Mouse (Mus musculus): ENCODE results near the gene Gm42674. TPM values are rescaled to one million over a fixed set of nuclear protein-coding genes. Genes with fewer than 3 reads are reported as not detected.

The Gm42674 gene
- total RNA-seq, 2 experiments from 2014 or later: not detected

- DNase-seq: no peak
These were observed 3.5 kb upstream of the Gm42674 start for GRCm38 (mm10) chr3:90598212-90598611.

DNA sequence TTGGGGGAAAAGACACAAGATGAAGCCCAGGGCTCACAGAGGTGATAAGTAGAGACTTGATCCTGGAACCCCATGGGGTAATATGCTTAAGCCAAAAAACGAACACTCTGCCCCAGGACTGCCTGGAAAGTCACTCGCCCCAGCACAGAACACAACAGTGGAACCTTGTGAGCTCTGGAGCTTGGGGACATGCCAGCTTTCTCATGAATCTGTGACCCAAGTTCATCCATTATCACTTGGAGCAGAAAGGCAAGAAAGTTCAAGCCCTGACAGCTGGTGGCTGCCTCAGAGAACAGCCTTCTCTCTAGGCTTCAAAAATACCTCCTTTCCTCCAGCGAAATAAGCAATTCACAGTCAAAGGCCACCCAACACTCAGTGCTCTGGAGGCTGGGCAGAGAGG, 2.3 kb upstream of the Gm42674 start:
- no peak for DNase-seq

GRCm38 (mm10) chr3:90600036-90600435, 1.7 kb upstream of the Gm42674 start:
- DNase-seq: no peak

DNA sequence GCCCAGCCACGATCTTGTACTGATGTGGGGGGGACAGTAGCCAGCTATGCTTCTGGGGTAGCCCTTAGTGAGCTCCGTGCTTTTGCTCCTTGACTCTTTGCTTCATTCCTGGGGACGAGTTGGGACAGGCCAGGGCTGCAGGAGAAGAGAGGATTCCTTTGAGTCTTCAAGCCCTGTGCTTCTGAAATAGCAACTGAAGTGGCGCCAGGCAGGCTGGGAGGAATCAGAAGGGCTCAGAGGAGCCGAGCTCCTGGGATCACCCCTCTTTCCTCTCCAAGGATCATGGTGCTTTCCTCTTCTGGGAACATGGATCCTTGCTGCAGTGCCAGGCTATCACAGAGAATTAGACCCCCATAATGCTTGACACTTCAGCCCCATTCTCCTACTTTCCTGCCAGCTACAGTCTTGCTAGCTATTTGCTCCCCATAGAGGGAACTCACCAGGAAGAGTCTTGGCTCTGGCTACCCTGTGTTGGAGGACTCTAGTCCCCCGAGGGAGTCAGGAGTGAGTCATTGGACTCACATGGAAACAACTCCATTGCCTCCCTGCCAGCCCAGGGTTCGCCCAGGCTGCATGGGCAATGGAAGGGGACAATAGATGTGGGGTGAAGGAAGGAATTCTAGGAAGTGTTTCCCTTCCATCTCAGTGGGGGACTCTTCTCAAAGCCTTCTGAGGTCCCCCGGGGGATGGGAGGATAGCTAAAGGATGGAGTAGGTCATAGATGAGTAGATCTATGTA, 1.1 kb upstream of the Gm42674 start:
- peak in 1 of 2 experiments; percentile 32 for DNase-seq

- DNase-seq: no peak
These were observed 1.9 kb downstream of the Gm42674 start, which contains the start of gene S100a4 for GRCm38 (mm10) chr3:90603623-90604022. S100a4 (plus strand) TSS chr3:90603771.

GRCm38 (mm10) chr3:90604416-90604815, 2.7 kb downstream of the Gm42674 start:
- DNase-seq: peak; percentile 87 to 89

DNA sequence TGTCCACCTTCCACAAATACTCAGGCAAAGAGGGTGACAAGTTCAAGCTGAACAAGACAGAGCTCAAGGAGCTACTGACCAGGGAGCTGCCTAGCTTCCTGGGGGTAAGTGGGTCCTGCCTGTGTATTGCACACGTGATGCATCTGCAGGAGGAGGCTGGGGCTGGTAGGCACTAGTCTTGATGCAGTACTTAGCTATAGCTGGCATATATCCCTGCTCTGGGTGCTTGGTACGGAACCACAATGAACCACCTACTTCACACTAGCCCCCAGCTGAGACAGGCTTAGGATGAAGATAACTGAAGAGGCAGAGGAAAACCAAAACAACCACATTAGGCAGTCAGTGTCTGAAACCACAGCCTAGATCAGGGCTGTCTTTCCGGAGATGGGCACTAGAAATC, 3.3 kb downstream of the Gm42674 start:
- no peak for DNase-seq

DNA sequence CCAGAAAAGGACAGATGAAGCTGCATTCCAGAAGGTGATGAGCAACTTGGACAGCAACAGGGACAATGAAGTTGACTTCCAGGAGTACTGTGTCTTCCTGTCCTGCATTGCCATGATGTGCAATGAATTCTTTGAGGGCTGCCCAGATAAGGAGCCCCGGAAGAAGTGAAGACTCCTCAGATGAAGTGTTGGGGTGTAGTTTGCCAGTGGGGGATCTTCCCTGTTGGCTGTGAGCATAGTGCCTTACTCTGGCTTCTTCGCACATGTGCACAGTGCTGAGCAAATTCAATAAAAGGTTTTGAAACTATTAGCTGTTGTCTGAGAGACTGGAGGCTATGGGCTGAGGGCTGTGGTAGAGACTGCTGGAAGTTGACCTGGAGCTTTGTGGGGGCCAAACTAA, 4.0 kb downstream of the Gm42674 start:
- DNase-seq: no peak

DNA sequence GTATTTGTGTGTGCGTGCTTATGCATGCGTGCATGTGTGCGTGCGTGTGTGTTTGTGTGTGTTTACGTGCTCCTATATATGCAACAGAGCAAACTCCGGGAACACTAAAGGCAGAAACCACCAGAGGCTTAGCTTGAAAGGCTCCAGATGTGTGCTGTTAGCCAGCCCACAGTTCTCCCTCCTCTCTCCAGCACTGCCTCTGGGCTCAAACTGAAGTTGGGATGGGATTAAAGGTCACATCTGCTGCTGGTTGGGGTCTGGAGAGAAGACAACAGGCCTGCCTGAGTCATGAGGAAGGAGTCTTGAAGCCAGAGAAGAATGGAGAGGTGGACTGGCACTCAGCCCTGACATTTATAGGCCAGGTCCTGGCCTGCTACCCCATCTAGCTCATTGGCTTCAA, 4.5 kb downstream of the Gm42674 start:
- no peak for DNase-seq

- no peak for DNase-seq
These were observed 5.7 kb downstream of the Gm42674 start for GRCm38 (mm10) chr3:90607361-90607760.

DNA sequence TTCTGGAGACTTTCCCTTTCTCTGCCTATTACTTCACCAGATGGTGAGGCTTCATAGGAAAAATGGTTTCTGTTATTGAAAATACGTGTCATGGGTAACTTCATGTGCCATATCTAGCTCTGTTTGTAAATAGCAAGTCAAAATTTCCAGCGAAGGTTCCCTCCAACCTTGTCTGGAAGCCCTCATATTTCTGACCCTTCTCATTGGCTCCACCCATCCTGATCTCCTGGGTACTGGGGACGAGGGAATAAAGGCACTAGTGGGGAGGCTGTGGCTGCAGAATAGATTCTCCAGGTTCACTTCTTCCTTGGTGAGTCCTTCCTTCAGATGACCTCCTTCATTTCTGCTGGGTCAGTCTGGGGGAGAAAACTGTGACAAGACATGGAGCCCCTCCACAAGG, 6.5 kb downstream of the Gm42674 start, which contains the start of gene S100a5:
Gene S100a5 (plus strand): TSS at position 301 of the 400 bp plus-strand sequence.
- no peak for DNase-seq

- DNase-seq: no peak
These were observed 7.4 kb downstream of the Gm42674 start for GRCm38 (mm10) chr3:90609102-90609501.

- DNase-seq: no peak
These were observed 9.8 kb downstream of the Gm42674 start for GRCm38 (mm10) chr3:90611494-90611893.

DNA sequence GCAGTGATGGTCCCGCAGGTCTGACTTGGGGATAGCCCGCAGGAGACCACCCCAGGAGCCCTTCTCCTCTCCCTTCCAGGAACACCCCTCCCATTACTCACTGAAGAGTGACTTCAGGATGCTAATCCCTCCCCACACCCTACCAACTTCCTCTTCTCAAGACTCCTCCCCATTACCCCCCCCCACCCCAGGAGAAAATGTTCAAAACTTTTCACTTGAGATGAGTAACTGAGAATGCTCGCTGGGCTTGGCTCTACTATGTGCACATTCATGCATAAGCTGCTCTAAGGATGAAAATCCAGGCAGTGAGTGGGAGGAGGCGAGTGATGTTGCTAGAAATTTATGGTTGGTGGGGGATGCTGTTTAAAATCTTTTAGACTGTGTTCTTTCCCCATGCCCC, 10.4 kb downstream of the Gm42674 start:
- no peak for DNase-seq

DNA sequence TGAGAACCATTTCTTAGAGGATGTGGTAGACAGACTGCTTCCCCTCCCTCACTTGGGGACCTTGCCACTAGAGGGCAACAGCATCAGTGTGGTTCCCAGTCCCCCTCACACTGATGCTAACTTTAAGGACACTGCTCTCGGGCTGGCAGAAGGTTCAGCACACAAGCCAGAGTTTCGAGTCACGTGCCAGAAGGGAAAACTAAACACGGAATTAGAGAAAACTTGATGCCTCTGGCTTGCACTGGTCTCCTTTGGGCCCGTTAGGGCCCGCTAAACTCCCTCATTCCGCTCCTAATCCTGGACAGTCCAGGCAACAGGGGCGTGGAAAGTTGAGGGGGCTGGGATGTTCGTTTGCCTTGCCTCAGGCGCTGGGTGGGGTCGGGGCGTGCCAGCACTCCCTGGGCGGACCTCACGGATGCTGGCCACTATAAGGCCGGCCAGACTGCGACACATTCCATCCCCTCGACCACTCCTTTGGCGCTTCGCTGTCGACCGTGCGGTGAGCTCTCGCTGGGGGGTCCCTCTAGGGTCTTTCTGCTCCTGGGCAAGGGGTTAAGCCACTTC, 11.1 kb downstream of the Gm42674 start, which contains the start of gene S100a6:
Gene S100a6 (plus strand): TSS at position 155 of the 564 bp plus-strand sequence.
- DNase-seq: peak; percentile 57 to 75

DNA sequence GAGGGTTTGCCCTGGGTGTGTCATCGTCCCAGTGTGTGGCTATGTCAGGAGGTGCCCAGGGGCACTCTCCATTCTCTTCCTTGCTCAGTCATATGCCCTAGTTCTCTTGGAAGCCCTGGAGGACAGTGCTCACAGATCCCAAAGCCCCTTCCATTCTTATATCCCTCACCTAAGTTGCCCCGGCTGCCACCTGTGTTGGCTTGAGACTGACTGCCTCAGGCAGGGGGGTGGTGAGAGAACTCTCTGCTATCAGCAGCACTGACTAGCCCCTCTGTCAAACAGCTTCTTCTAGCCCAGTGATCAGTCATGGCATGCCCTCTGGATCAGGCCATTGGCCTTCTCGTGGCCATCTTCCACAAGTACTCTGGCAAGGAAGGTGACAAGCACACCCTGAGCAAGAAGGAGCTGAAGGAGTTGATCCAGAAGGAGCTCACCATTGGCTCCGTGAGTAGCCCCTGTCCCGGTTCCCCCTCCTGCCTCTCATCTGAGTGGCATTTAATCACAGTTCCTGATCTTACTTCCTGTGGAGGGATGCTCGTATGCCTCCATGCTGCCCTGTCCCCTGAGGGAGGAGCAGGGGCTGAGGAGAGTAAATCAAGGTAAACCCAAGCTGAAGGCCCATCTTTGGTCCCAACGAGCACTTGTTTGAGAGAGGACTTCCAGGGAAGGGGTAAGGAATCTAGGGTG, 11.9 kb downstream of the Gm42674 start:
- DNase-seq: no peak

DNA sequence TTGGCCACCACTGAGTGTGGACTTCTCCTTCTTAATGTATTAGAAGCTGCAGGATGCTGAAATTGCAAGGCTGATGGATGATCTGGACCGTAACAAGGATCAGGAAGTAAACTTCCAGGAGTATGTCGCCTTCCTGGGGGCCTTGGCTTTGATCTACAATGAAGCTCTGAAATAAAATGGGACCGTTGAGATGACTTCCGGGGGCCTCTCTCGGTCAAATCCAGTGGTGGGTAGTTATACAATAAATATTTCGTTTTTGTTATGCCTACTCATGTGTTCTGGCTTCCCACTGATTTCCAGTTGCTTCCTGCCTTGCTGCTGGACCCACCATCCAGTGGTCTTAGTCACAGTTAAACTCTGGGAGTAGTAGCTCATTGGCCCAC, 12.4 kb downstream of the Gm42674 start:
- no peak for DNase-seq

DNA sequence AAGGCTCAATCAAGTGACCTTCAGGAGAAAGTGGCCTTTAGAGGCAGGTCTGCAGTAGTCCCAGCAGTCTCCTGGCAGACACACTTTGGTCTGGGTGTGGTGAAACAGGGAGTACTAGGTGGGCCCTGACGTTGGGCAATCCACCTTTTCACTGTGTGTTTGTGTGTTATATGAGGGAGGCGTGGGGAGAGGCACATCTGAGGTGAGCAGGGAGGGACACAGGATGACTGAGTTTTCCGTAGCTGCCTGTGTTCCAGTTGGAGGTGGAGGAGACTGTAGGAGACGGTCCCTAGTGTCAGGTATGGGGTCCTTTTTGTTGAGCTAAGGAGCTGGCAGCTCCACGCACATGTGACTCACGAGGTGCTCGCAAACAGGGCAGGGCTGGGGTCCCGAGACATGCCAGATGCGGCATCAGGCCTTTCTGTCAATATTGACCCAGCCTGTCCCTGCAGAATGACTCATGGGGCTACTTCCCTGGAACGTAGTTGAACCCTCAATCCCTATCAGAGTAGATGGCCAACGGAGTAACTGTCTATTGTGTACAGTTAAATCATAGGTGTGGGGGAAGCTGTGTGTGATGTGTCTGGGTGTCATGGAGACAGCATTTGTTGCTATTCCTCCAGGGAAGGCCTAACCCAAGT, 13.0 kb downstream of the Gm42674 start:
- no peak for DNase-seq

DNA sequence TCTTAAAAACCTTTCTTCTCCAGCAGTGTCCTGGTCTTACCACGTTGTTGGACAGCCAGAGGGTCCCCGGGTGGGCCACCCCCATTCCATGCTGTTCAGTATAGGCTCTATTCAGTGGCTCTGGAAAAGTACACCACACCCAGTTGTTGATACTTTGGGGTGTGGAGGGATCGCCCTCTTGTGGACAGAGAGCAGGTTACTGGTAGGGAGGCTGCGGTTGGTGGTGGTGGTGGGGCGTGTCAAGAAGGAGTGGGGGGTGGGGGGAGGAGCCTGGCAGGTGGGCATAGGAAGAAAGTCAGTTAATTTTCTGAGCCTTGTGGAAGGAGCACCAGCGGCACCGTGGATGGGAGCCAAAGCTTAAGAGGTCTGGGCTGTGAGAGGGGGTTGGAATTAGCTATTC, 13.7 kb downstream of the Gm42674 start:
- DNase-seq: peak; percentile 77 to 82

GRCm38 (mm10) chr3:90615911-90616310, 14.2 kb downstream of the Gm42674 start:
- DNase-seq: no peak

GRCm38 (mm10) chr3:90617586-90617985, 15.9 kb downstream of the Gm42674 start:
- no peak for DNase-seq

DNA sequence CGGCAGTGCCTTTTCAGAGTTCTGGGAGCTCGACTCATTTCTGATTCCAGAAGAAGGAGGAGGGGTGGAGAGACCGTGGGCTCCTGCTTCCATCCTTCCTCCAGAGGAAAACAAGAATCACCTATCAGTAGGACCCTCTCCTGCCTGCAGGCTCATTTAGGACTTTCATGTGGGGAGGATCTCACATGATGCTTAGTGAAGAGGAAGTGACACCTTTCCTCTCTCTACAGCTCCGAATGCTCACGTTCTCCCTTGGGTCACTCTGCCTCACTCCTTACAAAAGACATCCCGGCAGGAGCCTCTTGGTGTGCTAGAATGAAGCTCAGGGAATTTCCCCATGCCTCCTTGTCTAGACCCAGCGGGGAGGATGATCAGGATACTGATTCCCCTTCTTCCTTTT, 19.8 kb downstream of the Gm42674 start:
- no peak for DNase-seq
